Comparison of ENCODE assay signal across 30 mouse cellular contexts in the genomic region with DNA sequence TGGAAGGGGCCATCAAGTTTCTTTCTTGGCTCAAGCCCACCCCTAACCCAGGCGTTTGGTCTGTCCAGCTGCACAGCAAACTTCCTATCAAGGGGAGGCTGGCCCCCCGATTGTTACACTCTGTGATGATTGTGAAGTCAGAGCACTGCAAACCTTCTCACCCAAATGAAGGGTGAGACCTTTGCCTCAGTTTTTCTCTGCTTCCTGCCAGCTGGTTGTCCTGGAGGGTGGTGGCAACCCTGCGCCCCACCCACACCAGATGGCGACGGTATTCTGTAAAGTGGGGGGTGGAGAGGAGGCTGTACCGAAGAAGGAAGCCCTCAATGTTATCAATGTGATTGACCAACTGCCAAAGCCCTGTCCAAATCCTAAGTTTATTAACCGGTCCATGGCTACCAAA. TPM values are rescaled to one million over a fixed set of nuclear protein-coding genes. Genes with fewer than 3 reads are reported as not detected.
DNase-seq lines count a peak whose midpoint lies in the region; ATAC-seq and TF ChIP-seq lines count a peak whose summit lies in the region.
"Had no signal": no experiment of that assay in that cellular context is flagged by ENCODE, and none has a peak within 500 bp of the region (broad histone marks: within the 10 kb centered on the region; RNA-seq: fewer than 3 reads in every experiment).

A gene (plus strand): TSS at position 189 of the 400 bp plus-strand sequence.

- no peak for TF ChIP-seq POLR2A in myocyte (IDR thresholded peaks at IDR 0.05; ENCODE audit: insufficient read length, low read depth)

- H3ac ChIP-seq in myocyte (ENCODE audit: control insufficient read depth, insufficient read length): no peak within 1 kb of the TSS

- peaks cover 8% of the 10 kb centered on the region; the same call in 1 of the 2 replicates for H3K27me3 ChIP-seq in kidney, embryonic 16.5 days (ENCODE audit: insufficient read depth, low read length)
- H3K27me3 ChIP-seq in myocyte (ENCODE audit: control insufficient read depth, insufficient read depth, insufficient read length): no peaks in the 10 kb centered on the region
- H3K27me3 ChIP-seq in liver, embryonic 12.5 days (replicated peaks): peaks cover 15% of the 10 kb centered on the region; the same call in 1 of the 2 replicates
- H3K27me3 ChIP-seq: neural tube, embryonic 12.5 days; Patski had no signal

- no peak for ATAC-seq in kidney, embryonic 16.5 days (ENCODE audit: low FRiP score, low TSS enrichment)
- ATAC-seq in liver, embryonic 12.5 days: no peak
- ATAC-seq in megakaryocyte progenitor cell, adult 5-6 weeks (replicated peaks; ENCODE audit: poor library complexity): no peak
- ATAC-seq: forebrain, embryonic 13.5 days; inflammation-experienced regulatory T-cells, adult 6 months; Patski had no signal

- H3K9me3 ChIP-seq in kidney, embryonic 16.5 days (ENCODE audit: low read length): no peaks in the 10 kb centered on the region
- H3K9me3 ChIP-seq in liver, embryonic 12.5 days (replicated peaks): no peaks in the 10 kb centered on the region
- H3K9me3 ChIP-seq: forebrain, embryonic 13.5 days; hindbrain, embryonic 10.5 days; limb, embryonic 10.5 days; neural tube, embryonic 12.5 days had no signal

- no peak within 1 kb of the TSS for H3K4me2 ChIP-seq in kidney, embryonic 16.5 days (replicated peaks; ENCODE audit: low read depth, low read length)
- peak within 1 kb of the TSS; percentile 18 for H3K4me2 ChIP-seq in myocyte (ENCODE audit: low read depth)
- H3K4me2 ChIP-seq in liver, embryonic 12.5 days: no peak within 1 kb of the TSS

- H3K27ac ChIP-seq in kidney, embryonic 16.5 days (ENCODE audit: low read length): no peak within 1 kb of the TSS
- no peak within 1 kb of the TSS for H3K27ac ChIP-seq in liver, embryonic 12.5 days
- H3K27ac ChIP-seq: forebrain, embryonic 13.5 days; hindbrain, embryonic 10.5 days; neural tube, embryonic 12.5 days had no signal

- DNase-seq in kidney, postnatal 36 days: no peak
- DNase-seq in adipocyte (ENCODE audit: low spot score): peak; percentile 24
- DNase-seq in thymus, postnatal 25 days: peak; percentile 60
- DNase-seq: adrenal gland, adult 2 months; B cell, adult 2 months; cerebellum, adult 18-20 months; cerebellum, postnatal 25 days; heart, postnatal 10 days; kidney, adult 2 months; kidney, postnatal 10 days; liver; lung, postnatal 4 days had no signal

- WGBS in kidney, embryonic 16.5 days: 44% methylated on average over 7 of the region's 7 CpGs
- WGBS in liver, embryonic 12.5 days (ENCODE audit: insufficient replicate concordance): 38% methylated on average over 7 of the region's 7 CpGs

- H3K36me3 ChIP-seq in kidney, embryonic 16.5 days (ENCODE audit: insufficient read depth, low read length): no peaks in the 10 kb centered on the region
- H3K36me3 ChIP-seq in myocyte (ENCODE audit: control insufficient read depth, insufficient read depth): no peaks in the 10 kb centered on the region
- H3K36me3 ChIP-seq in liver, embryonic 12.5 days: no peaks in the 10 kb centered on the region
- H3K36me3 ChIP-seq: hindbrain, embryonic 10.5 days; neural tube, embryonic 12.5 days had no signal

- H3K4me3 ChIP-seq in kidney, embryonic 16.5 days (ENCODE audit: low read length): no peak within 1 kb of the TSS
- no peak within 1 kb of the TSS for H3K4me3 ChIP-seq in myocyte
- no peak within 1 kb of the TSS for H3K4me3 ChIP-seq in liver, embryonic 12.5 days

- H3K79me2 ChIP-seq in myocyte (ENCODE audit: control insufficient read depth, insufficient read depth): no peaks in the 10 kb centered on the region

- H3K4me1 ChIP-seq in kidney, embryonic 16.5 days (ENCODE audit: insufficient read depth, low read length): peaks cover 17% of the 10 kb centered on the region
- peaks cover 25% of the 10 kb centered on the region for H3K4me1 ChIP-seq in liver, embryonic 12.5 days

- H3K9ac ChIP-seq in kidney, embryonic 16.5 days (replicated peaks; ENCODE audit: low read length): 0 out of 2 replicates have a peak within 1 kb of the TSS, but pooled peaks have one; percentile 31
- no peak within 1 kb of the TSS for H3K9ac ChIP-seq in liver, embryonic 12.5 days

TF ChIP-seq in myocyte, 11 proteins besides CTCF, POLR2A, EP300 and RAD21:
- TF ChIP-seq TCF12 (IDR thresholded peaks at IDR 0.05; ENCODE audit: insufficient read depth, poor library complexity, severe bottlenecking): no peak
- TF ChIP-seq USF1 (IDR thresholded peaks at IDR 0.05; ENCODE audit: low read depth): no peak
- no peak for TF ChIP-seq MYOD1 (IDR thresholded peaks at IDR 0.05; ENCODE audit: control insufficient read depth in 1 of 3, insufficient read length in 2 of 3, low read depth in 2 of 3)
- no peak for TF ChIP-seq SRF (IDR thresholded peaks at IDR 0.05; ENCODE audit: control insufficient read depth, insufficient read length, low read depth)
- no peak for TF ChIP-seq CEBPB (IDR thresholded peaks at IDR 0.05; ENCODE audit: insufficient read depth, poor library complexity, severe bottlenecking)
- TF ChIP-seq MYOG (IDR thresholded peaks at IDR 0.05; ENCODE audit: control insufficient read depth in 1 of 3, insufficient read depth in 1 of 3, insufficient read length in 2 of 3, low read depth in 2 of 3): no peak
- no peak for TF ChIP-seq TCF3 (IDR thresholded peaks at IDR 0.05; ENCODE audit: insufficient read length, low read depth)
- TF ChIP-seq MAX (IDR thresholded peaks at IDR 0.05; ENCODE audit: low read depth): no peak
- no peak for TF ChIP-seq REST (IDR thresholded peaks at IDR 0.05; ENCODE audit: insufficient read depth, insufficient read length)
TF ChIP-seq in myocyte: peak in this region for 0.

RNA-seq across cellular contexts. Expression of the gene that starts here (rescaled TPM):
- polyA plus RNA-seq in kidney, embryonic 16.5 days (2015; fragmentation: Nextera tagmentation; extraction: Ambion mirVana): 0.26 and 0.51 TPM in 2 replicates
- 0.04 TPM for polyA plus RNA-seq in myocyte (2012; fragmentation: generic; extraction: Trizol)
- 0.08 and 0.19 TPM in 2 replicates for polyA plus RNA-seq in liver, embryonic 12.5 days (2016; fragmentation: Nextera tagmentation; extraction: Ambion mirVana)
- total RNA-seq in megakaryocyte progenitor cell, adult 5-6 weeks (2015): not detected in 2 replicates
- not detected in 2 replicates for total RNA-seq in megakaryocyte progenitor cell, adult 5-6 weeks (2017)
- total RNA-seq: gastrocnemius, adult 8-10 months; granulocyte monocyte progenitor cell, adult 5-6 weeks; layer of hippocampus, adult 18-20 months; layer of hippocampus, postnatal 25 days; monocyte, adult 5-6 weeks had no signal
- polyA plus RNA-seq: frontal cortex, adult 2 months; G1E; heart, embryonic 11.5 days; inflammation-experienced regulatory T-cells, adult 6 months had no signal

Comparison
In these comparisons a context has a peak if more than half of its experiments do, and no peak if none do; other contexts are left out.
1. DNase-seq: peak in adipocyte (single experiment) and thymus, postnatal 25 days (single experiment); none in kidney, postnatal 36 days (0 of 2).